Mouse (Mus musculus) E14TG2a.4 (cell line): ENCODE measurements at regions not wholly inside any gene's neighbourhood (a gene's known extent, or its start where the extent isn't known, plus 50 kb on each side); places are given as distances from the start of the nearest gene placed in this dataset.

ENCODE experiments used
- H3K27me3 ChIP-seq: 2 replicates; pipeline ENCODE4 v1.6.1; 2014; ENCODE audit warnings: low read length, control low read depth; ENCODE audit not compliant: insufficient read depth
- H3K36me3 ChIP-seq: 2 replicates; pipeline ENCODE4 v1.6.1; 2014; ENCODE audit warnings: low read length, control low read depth; ENCODE audit not compliant: insufficient read depth
- H3K4me1 ChIP-seq: replicated peaks from 2 replicates; pipeline ENCODE4 v1.6.1; 2014; ENCODE audit warnings: low read depth, low read length, control low read depth
- H3K4me3 ChIP-seq: replicated peaks from 2 replicates; pipeline ENCODE4 v1.5.1; 2014; ENCODE audit warnings: mild to moderate bottlenecking, low read length
- H3K9me3 ChIP-seq: 2 replicates; pipeline ENCODE4 v1.6.1; 2014; ENCODE audit warnings: low read length, control low read depth
- CTCF ChIP-seq: conservative IDR thresholded peaks from 2 replicates; pipeline ENCODE4 v1.5.1; 2014; ENCODE audit warnings: low read length
- NANOG ChIP-seq: IDR thresholded peaks from 2 replicates; pipeline ENCODE4 v1.6.1; 2014; ENCODE audit warnings: borderline replicate concordance, low read length, mixed read lengths
- POU5F1 ChIP-seq: IDR thresholded peaks from 2 replicates; pipeline ENCODE4 v1.6.1; 2014; ENCODE audit warnings: low read length, borderline replicate concordance

DNA sequence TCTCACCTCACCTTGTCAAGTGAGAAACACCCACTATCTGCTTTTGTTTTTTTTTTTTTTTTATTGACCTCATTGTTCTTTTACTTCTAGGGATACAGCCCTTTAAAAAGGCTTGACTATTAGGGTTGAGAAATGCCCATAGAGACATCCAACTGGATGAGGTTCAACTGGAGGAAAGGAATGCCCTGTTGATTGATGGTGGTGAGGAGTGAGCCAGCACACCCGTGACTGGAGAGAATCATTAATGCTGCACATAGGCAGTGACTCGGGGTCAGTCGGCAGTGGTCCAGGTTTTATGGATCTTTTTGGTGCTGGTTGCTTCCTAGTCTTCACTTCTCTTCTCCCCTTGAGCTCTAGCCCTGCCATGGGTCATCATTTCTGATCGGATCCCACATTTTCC is 82.9 kb upstream of the Cryz start:
- Histone ChIP-seq H3K36me3 (no peaks in the 10 kb centered on the region), H3K9me3 (no peaks in the 10 kb centered on the region), H3K4me1 (no peaks in the 10 kb centered on the region), H3K27me3 (0 out of 2 replicates have a peak, but pooled peaks cover 2% of the 10 kb centered on the region), H3K4me3 (no peak overlapping the region)
- no peak for TF ChIP-seq POU5F1
- no peak for TF ChIP-seq CTCF
- no peak for TF ChIP-seq NANOG

GRCm38 (mm10) chr3:154510160-154510559 is 86.4 kb upstream of the Cryz start:
- Histone ChIP-seq H3K4me1 (no peaks in the 10 kb centered on the region), H3K36me3 (no peaks in the 10 kb centered on the region), H3K27me3 (0 out of 2 replicates have a peak, but pooled peaks cover 9% of the 10 kb centered on the region), H3K4me3 (no peak overlapping the region), H3K9me3 (no peaks in the 10 kb centered on the region)
- no peak for TF ChIP-seq NANOG

DNA sequence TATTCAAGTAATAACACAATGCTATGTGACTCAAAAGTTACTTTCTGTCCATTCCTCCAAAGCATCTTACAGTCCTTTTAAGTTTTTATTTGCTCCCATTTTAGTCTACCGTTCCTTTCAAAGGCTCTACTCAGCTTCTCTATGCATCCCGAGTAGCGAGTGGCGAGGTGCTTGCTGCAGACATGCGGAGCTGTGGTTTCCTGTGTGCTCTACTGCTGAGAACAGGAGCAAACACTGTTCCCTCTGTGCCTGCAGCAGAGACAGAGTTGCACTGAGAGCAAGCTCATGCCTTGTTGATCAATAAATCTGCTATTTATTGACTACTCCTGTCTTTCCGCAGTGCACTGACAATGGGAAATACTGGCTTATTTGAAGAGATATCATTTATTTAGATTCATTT is 87.1 kb upstream of the Cryz start:
- no peaks in the 10 kb centered on the region for H3K9me3 ChIP-seq
- H3K4me3 ChIP-seq: no peak overlapping the region
- H3K36me3 ChIP-seq: no peaks in the 10 kb centered on the region
- 0 out of 2 replicates have a peak, but pooled peaks cover 9% of the 10 kb centered on the region for H3K27me3 ChIP-seq
- H3K4me1 ChIP-seq: no peaks in the 10 kb centered on the region
- TF ChIP-seq POU5F1 (no peak), NANOG (no peak), CTCF (no peak)

GRCm38 (mm10) chr3:154493387-154493920 is 103.1 kb upstream of the Cryz start:
- Histone ChIP-seq H3K4me1 (no peaks in the 10 kb centered on the region), H3K9me3 (no peaks in the 10 kb centered on the region), H3K36me3 (no peaks in the 10 kb centered on the region), H3K27me3 (no peaks in the 10 kb centered on the region), H3K4me3 (no peak overlapping the region)
- no peak for TF ChIP-seq CTCF
- TF ChIP-seq NANOG: no peak
- TF ChIP-seq POU5F1: no peak

- TF ChIP-seq CTCF (no peak), NANOG (no peak), POU5F1 (no peak)
- Histone ChIP-seq H3K36me3 (no peaks in the 10 kb centered on the region), H3K9me3 (peaks cover 20% of the 10 kb centered on the region), H3K4me3 (no peak overlapping the region), H3K4me1 (no peaks in the 10 kb centered on the region), H3K27me3 (peaks cover 3% of the 10 kb centered on the region; the same call in 1 of the 2 replicates)
Measured at GRCm38 (mm10) chr3:154472426-154472825, 124.1 kb upstream of the Cryz start.

DNA sequence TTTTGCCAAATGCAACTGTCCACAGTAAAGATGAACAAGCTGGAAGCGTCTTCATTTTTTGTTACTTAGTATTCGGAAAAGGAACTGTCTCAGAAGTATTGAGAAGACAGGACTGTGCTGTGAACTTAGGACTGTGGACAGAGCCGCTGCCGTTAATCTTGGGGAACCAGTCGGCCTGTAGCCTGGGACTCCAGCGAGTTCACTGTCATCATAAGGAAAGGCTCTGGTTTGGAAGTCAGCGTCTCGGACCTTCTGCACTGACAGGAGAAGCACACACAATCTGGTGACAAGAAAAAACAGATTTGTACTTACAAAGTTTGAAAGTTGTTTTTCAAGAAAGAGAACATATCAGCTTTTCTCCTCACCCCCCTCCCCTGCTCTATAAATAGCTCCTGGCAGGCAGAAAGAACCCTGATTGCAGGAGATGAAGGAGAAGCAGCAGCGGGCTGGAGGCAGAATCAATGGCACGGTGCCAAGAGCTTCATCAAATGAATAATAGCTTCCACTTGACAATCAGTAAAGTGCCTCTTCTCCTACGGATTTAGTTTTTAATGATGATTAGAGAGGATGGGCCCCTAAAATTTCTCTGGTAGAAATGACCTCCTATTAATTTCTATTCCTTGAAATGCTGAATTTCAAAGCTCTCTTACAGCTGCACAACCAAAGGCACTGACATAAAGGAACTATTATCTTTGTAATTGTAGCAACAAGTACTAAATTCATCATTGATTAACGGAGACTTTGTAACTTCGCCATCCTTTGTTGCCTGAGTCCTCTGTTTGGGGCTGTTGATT is 128.7 kb upstream of the Cryz start:
- H3K4me3 ChIP-seq: no peak overlapping the region
- TF ChIP-seq POU5F1: no peak
- no peak for TF ChIP-seq CTCF
- TF ChIP-seq NANOG: no peak
- no peaks in the 10 kb centered on the region for H3K36me3 ChIP-seq
- H3K27me3 ChIP-seq: peaks cover 3% of the 10 kb centered on the region; the same call in 1 of the 2 replicates
- no peaks in the 10 kb centered on the region for H3K4me1 ChIP-seq
- peaks cover 8% of the 10 kb centered on the region for H3K9me3 ChIP-seq

DNA sequence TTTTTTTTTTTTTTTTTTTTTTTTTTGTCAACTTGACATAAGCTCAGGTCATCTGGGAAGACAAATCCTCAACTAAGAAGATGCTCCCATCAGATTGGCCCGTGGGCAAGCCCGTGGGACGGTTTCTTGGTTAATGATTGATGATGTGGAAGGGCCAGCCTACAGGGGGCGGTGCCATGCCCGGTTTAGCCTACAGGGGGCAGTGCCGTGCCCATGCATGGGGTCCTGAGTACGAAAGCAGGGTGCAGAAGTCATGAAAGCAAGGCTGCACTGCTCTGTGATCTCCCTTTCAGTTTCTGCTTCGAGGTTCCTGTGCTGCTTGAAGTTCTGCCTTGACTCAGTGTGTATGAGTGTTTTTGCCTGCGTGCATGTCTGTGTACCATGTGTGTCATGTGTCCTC is 127.7 kb upstream of the Lhx8 start:
- Histone ChIP-seq H3K27me3 (no peaks in the 10 kb centered on the region), H3K9me3 (no peaks in the 10 kb centered on the region), H3K4me3 (no peak overlapping the region), H3K4me1 (no peaks in the 10 kb centered on the region), H3K36me3 (no peaks in the 10 kb centered on the region)
- TF ChIP-seq CTCF (peak; percentile 62), NANOG (no peak), POU5F1 (no peak)

DNA sequence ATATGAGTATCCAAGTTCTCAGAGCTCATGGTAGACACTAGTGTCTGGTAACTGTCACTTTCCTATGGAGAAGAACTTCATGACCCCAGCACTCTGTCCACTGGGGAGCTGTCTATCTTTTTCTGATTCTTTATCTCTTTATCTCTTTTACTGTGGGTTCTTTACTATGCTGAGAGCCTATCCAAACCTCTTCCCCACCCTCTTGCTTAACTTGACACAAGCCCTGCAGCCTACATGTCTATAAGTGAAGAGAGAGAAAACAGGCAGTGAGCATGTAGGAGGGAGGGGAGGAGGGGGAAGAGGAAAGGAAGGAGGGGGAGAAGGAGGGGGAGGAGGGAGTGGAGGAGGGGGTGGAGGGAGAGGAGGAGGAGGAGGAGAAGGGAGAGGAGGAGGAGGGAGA is 122.6 kb upstream of the Lhx8 start:
- Histone ChIP-seq H3K27me3 (no peaks in the 10 kb centered on the region), H3K4me1 (no peaks in the 10 kb centered on the region), H3K9me3 (peaks cover 12% of the 10 kb centered on the region; the same call in 1 of the 2 replicates), H3K4me3 (no peak overlapping the region), H3K36me3 (no peaks in the 10 kb centered on the region)
- TF ChIP-seq POU5F1 (no peak), NANOG (no peak), CTCF (no peak)
